Mouse (Mus musculus): Measurements from ENCODE around the gene Ly6g6d.

DNA sequence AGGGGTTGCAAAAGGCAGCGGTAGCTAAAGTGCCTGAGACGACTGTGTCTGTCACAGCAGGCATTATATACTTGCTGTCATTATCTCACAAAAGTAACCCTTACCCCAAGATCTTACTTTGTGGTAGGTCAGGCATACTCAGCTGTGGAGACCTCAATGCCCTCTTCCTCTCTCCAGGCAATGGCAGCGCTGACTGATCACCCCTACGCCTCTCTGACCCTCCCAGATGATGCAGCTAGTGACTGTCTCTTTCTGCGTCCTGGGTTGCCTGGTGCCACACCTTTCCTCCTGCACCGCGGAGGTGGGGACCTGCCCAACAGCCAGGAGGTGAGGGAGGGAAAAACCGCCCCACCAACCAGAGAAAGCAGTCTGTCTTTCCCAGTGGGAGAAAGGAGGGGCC is 16.6 kb downstream of the Ly6g6d start:
- TF ChIP-seq CTCF (IDR thresholded peaks at IDR 0.05; ENCODE audit: low read depth), result no peak
- TF ChIP-seq EP300 (IDR thresholded peaks at IDR 0.05; ENCODE audit: low read depth), result no peak

Measured in liver, postnatal 0 days (tissue).